Mouse (Mus musculus) heart, postnatal 0 days (tissue): ENCODE data around the gene Srpk1. TPM values are rescaled to one million over a fixed set of nuclear protein-coding genes. Genes with fewer than 3 reads are reported as not detected.
A peak's percentile ranks its signal among the peaks of the same experiment; 100 is the strongest.

Experiments used
- ATAC-seq: fragments of 200-750 bp; cut with Nextera tagmentation; 2 replicates; pipeline ENCODE4 v1.8.0; 2017; ENCODE audit warnings: low read depth, moderate number of reproducible peaks, moderate library complexity; ENCODE audit not compliant: insufficient read depth
- DNase-seq: peaks from one replicate; pipeline ENCODE4 v3.0.0-alpha.2; 2016; ENCODE audit warnings: low spot score
- H3K27ac ChIP-seq: fragments of 300-500 bp; sonication (generic); 2 replicates; pipeline ENCODE4 v1.5.1; 2014; ENCODE audit warnings: low read depth, mild to moderate bottlenecking
- H3K27me3 ChIP-seq: fragments of 300-500 bp; sonication (generic); 2 replicates; pipeline ENCODE4 v1.6.1; 2014; ENCODE audit warnings: low read length, mixed read lengths; ENCODE audit not compliant: control insufficient read depth, insufficient read depth
- H3K36me3 ChIP-seq: fragments of 300-500 bp; sonication (generic); replicated peaks from 2 replicates; pipeline ENCODE4 v1.6.1; 2014; ENCODE audit warnings: low read length, mixed read lengths; ENCODE audit not compliant: control insufficient read depth, insufficient read depth
- H3K4me1 ChIP-seq: fragments of 300-500 bp; sonication (generic); 2 replicates; pipeline ENCODE4 v1.6.1; 2014; ENCODE audit warnings: antibody characterized with exemption; ENCODE audit not compliant: control insufficient read depth, insufficient read depth
- H3K4me2 ChIP-seq: fragments of 300-500 bp; sonication (generic); 2 replicates; pipeline ENCODE4 v1.6.1; 2014; ENCODE audit warnings: low read depth, mild to moderate bottlenecking, low read length, moderate library complexity
- H3K4me3 ChIP-seq: fragments of 300-500 bp; sonication (generic); 2 replicates; pipeline ENCODE4 v1.5.1; 2014; ENCODE audit warnings: low read depth, low read length
- H3K9ac ChIP-seq: fragments of 300-500 bp; sonication (generic); replicated peaks from 2 replicates; pipeline ENCODE4 v1.6.1; 2014; ENCODE audit warnings: low read depth, low read length, mixed read lengths
- H3K9me3 ChIP-seq: fragments of 300-500 bp; sonication (generic); replicated peaks from 2 replicates; pipeline ENCODE4 v1.6.1; 2016; ENCODE audit warnings: low read length; ENCODE audit not compliant: control insufficient read depth
- CTCF ChIP-seq: IDR thresholded peaks from 2 replicates; pipeline ENCODE4 v1.5.1; 2016; ENCODE audit warnings: antibody characterized with exemption, control low read depth, low read depth
- EP300 ChIP-seq: IDR thresholded peaks from 2 replicates; pipeline ENCODE4 v1.6.1; 2016; ENCODE audit warnings: antibody characterized with exemption, low read depth
- WGBS: fragments of 180-500 bp; shearing (Covaris S2); extraction: QIAGEN DNeasy Blood & Tissue Kit; methylation state at CpG from one replicate; pipeline ENCODE4 v1.1.7; 2014; 5-methylcytosine and 5-hydroxymethylcytosine counted together
- polyA plus RNA-seq: library from polyadenylated mRNA; unstranded; fragments of >200 nt; fragmentation: Nextera tagmentation; extraction: Ambion mirVana; gene quantifications from 2 replicates; pipeline ENCODE4 v1.2.1, GENCODE M21; 2015
- total RNA-seq: library from RNA; depleted of rRNA; stranded (reverse); fragments of >200 nt; gene quantifications from 2 replicates; pipeline ENCODE4 v1.2.3, GENCODE M21; 2014; ENCODE audit warnings: low replicate concordance

The Srpk1 gene
- total and polyA plus RNA-seq, 2 experiments from 2014 or later, result 21.0 to 29.3 TPM

GRCm38 (mm10) chr17:28580396-28580795 lies 42.1 kb downstream of the Srpk1 start:
- no peak overlapping the region for H3K4me3 ChIP-seq
- H3K36me3 ChIP-seq, result no peaks in the 10 kb centered on the region
- no peaks in the 10 kb centered on the region for H3K9me3 ChIP-seq
- H3K4me2 ChIP-seq, result no peak overlapping the region
- H3K4me1 ChIP-seq, result no peaks in the 10 kb centered on the region
- ATAC-seq (peak; percentile 88), DNase-seq (peak; percentile 81)
- 7% methylated on average over 9 of the region's 9 CpGs for WGBS
- H3K27ac ChIP-seq, result no peak overlapping the region
- H3K27me3 ChIP-seq, result peaks cover 6% of the 10 kb centered on the region; the same call in 1 of the 2 replicates
- TF ChIP-seq EP300 (no peak), CTCF (no peak)
- no peak overlapping the region for H3K9ac ChIP-seq

DNA sequence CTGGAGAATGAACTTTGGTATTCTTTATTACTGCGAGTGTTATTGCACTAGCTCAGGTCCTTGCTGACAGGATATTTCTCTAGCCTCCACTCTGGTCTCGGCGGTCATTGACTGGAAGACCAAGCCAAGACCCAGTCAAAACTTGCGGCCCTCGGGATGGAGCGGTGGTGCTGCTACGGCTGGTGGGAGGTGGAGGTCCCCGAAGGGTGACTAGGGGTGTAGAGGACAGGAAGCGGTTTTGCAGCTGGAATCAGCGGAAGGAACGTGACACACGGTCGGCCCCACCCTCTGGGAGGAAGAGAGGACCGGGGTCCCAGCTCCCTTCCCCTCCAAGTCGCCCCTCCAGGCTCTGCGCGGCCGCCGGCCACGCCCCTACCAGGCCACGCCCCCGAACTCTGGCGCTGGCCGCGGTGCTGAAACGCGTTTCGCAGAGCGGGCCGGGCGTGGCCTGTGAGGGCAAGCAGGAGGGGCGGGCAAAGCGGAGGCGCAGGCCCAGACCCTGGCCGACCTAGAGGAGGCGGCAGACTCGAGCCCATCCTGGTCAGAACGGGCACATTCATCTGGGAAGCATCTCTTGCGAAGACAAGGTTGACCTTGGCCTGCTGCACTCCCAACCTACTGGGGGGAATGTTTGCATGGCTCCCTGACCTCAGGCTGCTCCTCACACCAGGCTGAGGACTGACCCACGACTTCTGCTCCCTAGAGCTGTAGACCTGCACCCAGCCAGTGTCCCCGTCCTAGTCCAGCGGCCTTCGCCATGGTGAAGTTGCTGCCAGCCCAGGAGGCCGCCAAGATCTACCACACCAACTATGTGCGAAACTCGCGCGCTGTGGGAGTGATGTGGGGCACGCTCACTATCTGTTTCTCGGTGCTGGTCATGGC lies 47.0 kb downstream of the Srpk1 start, which contains the start of gene Lhfpl5:
Gene Lhfpl5 (plus strand): TSS at position 398 of the 882 bp plus-strand sequence.
- TF ChIP-seq EP300, result no peak
- DNase-seq (peak; percentile 7), ATAC-seq (peak; percentile 83)
- H3K36me3 ChIP-seq, result no peaks in the 10 kb centered on the region
- peaks cover 10% of the 10 kb centered on the region; the same call in 1 of the 2 replicates for H3K27me3 ChIP-seq
- peak within 1 kb of the TSS; percentile 29; the same call in 1 of the 2 replicates for H3K4me2 ChIP-seq
- 0 out of 2 replicates have a peak within 1 kb of the TSS, but pooled peaks have one; percentile 14 for H3K4me3 ChIP-seq
- no peaks in the 10 kb centered on the region for H3K4me1 ChIP-seq
- WGBS, result 14% methylated on average over 49 of the region's 50 CpGs
- no peak within 1 kb of the TSS for H3K9ac ChIP-seq
- no peaks in the 10 kb centered on the region for H3K9me3 ChIP-seq
- no peak within 1 kb of the TSS for H3K27ac ChIP-seq

DNA sequence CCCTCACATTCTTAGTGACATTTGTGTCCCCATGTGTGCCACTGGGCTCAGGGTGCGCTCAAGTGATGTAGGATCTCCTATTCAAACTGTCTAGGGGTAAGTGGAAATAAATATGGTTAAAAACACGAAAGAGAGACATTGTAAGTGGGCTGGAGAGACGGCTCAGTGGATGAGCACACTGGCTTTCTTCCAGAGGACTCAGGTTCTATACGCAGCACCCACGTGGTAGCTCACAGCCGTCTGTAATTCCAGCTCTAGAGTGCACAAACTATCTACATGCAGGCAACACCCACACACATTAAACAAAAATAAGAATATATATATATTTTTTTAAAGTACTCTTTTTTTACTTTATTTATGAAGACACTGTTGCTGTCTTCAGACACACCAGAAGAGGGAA lies 49.6 kb downstream of the Srpk1 start:
- ATAC-seq (no peak), DNase-seq (no peak)
- Histone ChIP-seq H3K9me3 (no peaks in the 10 kb centered on the region), H3K27me3 (peaks cover 10% of the 10 kb centered on the region; the same call in 1 of the 2 replicates), H3K4me1 (no peaks in the 10 kb centered on the region), H3K27ac (no peak overlapping the region), H3K36me3 (no peaks in the 10 kb centered on the region), H3K4me3 (no peak overlapping the region), H3K4me2 (no peak overlapping the region), H3K9ac (no peak overlapping the region)
- WGBS, result 76% methylated on average over 6 of the region's 6 CpGs
- TF ChIP-seq CTCF, result no peak
- no peak for TF ChIP-seq EP300

- Histone ChIP-seq H3K4me2 (no peak overlapping the region), H3K9ac (no peak overlapping the region), H3K4me3 (no peak overlapping the region), H3K36me3 (no peaks in the 10 kb centered on the region), H3K27ac (no peak overlapping the region), H3K9me3 (no peaks in the 10 kb centered on the region), H3K4me1 (no peaks in the 10 kb centered on the region), H3K27me3 (peaks cover 10% of the 10 kb centered on the region; the same call in 1 of the 2 replicates)
- no peak for DNase-seq
- WGBS, result 72% methylated on average over 7 of the region's 7 CpGs
- TF ChIP-seq EP300, result no peak
- TF ChIP-seq CTCF, result no peak
- no peak for ATAC-seq
These were observed 50.0 kb downstream of the Srpk1 start for GRCm38 (mm10) chr17:28572521-28572920.

- Histone ChIP-seq H3K4me2 (no peak overlapping the region), H3K27me3 (peaks cover 10% of the 10 kb centered on the region; the same call in 1 of the 2 replicates), H3K9ac (no peak overlapping the region), H3K4me1 (no peaks in the 10 kb centered on the region), H3K27ac (no peak overlapping the region), H3K4me3 (no peak overlapping the region), H3K9me3 (no peaks in the 10 kb centered on the region), H3K36me3 (no peaks in the 10 kb centered on the region)
- no peak for ATAC-seq
- DNase-seq, result no peak
- no peak for TF ChIP-seq EP300
- no peak for TF ChIP-seq CTCF
- WGBS, result 62% methylated on average over 3 of the region's 3 CpGs
These were observed 50.6 kb downstream of the Srpk1 start for GRCm38 (mm10) chr17:28571868-28572267.

DNA sequence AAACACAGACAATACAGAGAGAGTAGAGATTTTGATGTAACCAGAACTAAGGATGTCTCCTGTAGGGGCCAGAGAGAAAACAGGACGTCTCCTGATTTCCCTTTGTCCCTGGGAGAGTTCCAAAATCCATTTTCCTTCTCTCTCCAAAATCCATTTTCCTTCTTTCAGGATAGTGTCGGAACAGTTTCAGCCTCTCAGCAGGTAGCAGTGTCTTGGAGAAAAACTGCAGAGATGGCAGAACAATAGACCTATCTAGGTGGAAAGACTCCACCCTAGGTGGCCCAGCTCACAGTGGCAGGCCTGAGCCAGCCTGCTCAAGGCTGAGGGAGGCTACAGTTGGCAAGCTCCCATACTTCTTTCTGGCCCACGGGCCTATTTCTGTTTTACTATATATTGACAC lies 55.0 kb downstream of the Srpk1 start:
- 43% methylated on average over 3 of the region's 3 CpGs for WGBS

More for the DNA sequence above, 55.0 kb downstream of the Srpk1 start:
- Histone ChIP-seq H3K4me2 (no peak overlapping the region), H3K4me3 (no peak overlapping the region), H3K4me1 (no peaks in the 10 kb centered on the region), H3K9ac (no peak overlapping the region), H3K27ac (no peak overlapping the region), H3K36me3 (no peaks in the 10 kb centered on the region), H3K9me3 (no peaks in the 10 kb centered on the region), H3K27me3 (no peaks in the 10 kb centered on the region)
- TF ChIP-seq CTCF (no peak), EP300 (no peak)
- DNase-seq, result no peak
- no peak for ATAC-seq
